Mouse (Mus musculus): ENCODE data around the gene Spats2l. TPM values are rescaled to one million over a fixed set of nuclear protein-coding genes. Genes with fewer than 3 reads are reported as not detected.

Gene Spats2l
- polyA plus RNA-seq, 1 experiment from 2014 or later: 70.1 TPM

- Histone ChIP-seq H3K27me3 (ENCODE audit: control insufficient read depth, insufficient read depth, low read length) (no peaks in the 10 kb centered on the region), H3K4me2 (ENCODE audit: low read depth, low read length) (no peak overlapping the region), H3K9me3 (ENCODE audit: control insufficient read depth, low read length) (no peaks in the 10 kb centered on the region), H3K9ac (replicated peaks; ENCODE audit: low read depth, low read length) (no peak overlapping the region), H3K4me1 (ENCODE audit: control insufficient read depth, insufficient read depth, low read length) (no peaks in the 10 kb centered on the region), H3K4me3 (ENCODE audit: low read depth, low read length) (no peak overlapping the region), H3K36me3 (ENCODE audit: control insufficient read depth, insufficient read depth, low read length) (peaks cover 7% of the 10 kb centered on the region; the same call in 1 of the 2 replicates), H3K27ac (ENCODE audit: low read depth, low read length) (no peak overlapping the region)
- ATAC-seq (ENCODE audit: low read depth): no peak
- WGBS: 93% methylated on average over 16 of the region's 16 CpGs
Observed at GRCm38 (mm10) chr1:57953586-57954375, 179.8 kb downstream of the Spats2l start.

GRCm38 (mm10) chr1:57954376-57954765 lies 180.4 kb downstream of the Spats2l start:
- ATAC-seq (ENCODE audit: low read depth): no peak
- H3K9me3 ChIP-seq (ENCODE audit: control insufficient read depth, low read length): no peaks in the 10 kb centered on the region
- no peak overlapping the region for H3K27ac ChIP-seq (ENCODE audit: low read depth, low read length)
- no peak overlapping the region for H3K4me2 ChIP-seq (ENCODE audit: low read depth, low read length)
- no peak overlapping the region for H3K4me3 ChIP-seq (ENCODE audit: low read depth, low read length)
- H3K27me3 ChIP-seq (ENCODE audit: control insufficient read depth, insufficient read depth, low read length): no peaks in the 10 kb centered on the region
- 91% methylated on average over 5 of the region's 5 CpGs for WGBS
- no peaks in the 10 kb centered on the region for H3K4me1 ChIP-seq (ENCODE audit: control insufficient read depth, insufficient read depth, low read length)
- H3K36me3 ChIP-seq (ENCODE audit: control insufficient read depth, insufficient read depth, low read length): peaks cover 7% of the 10 kb centered on the region; the same call in 1 of the 2 replicates
- no peak overlapping the region for H3K9ac ChIP-seq (replicated peaks; ENCODE audit: low read depth, low read length)

- Histone ChIP-seq H3K27me3 (ENCODE audit: control insufficient read depth, insufficient read depth, low read length) (no peaks in the 10 kb centered on the region), H3K4me2 (ENCODE audit: low read depth, low read length) (no peak overlapping the region), H3K9ac (replicated peaks; ENCODE audit: low read depth, low read length) (no peak overlapping the region), H3K9me3 (ENCODE audit: control insufficient read depth, low read length) (no peaks in the 10 kb centered on the region), H3K4me1 (ENCODE audit: control insufficient read depth, insufficient read depth, low read length) (no peaks in the 10 kb centered on the region), H3K36me3 (ENCODE audit: control insufficient read depth, insufficient read depth, low read length) (peaks cover 8% of the 10 kb centered on the region; the same call in 1 of the 2 replicates), H3K4me3 (ENCODE audit: low read depth, low read length) (no peak overlapping the region), H3K27ac (ENCODE audit: low read depth, low read length) (no peak overlapping the region)
- WGBS: 92% methylated on average over 1 of the region's 1 CpGs
- no peak for ATAC-seq (ENCODE audit: low read depth)
Observed at GRCm38 (mm10) chr1:57955774-57956173, 181.8 kb downstream of the Spats2l start.

- peak overlapping the region; percentile 74 for H3K27ac ChIP-seq (ENCODE audit: low read depth, low read length)
- H3K4me3 ChIP-seq (ENCODE audit: low read depth, low read length): peak overlapping the region; percentile 76
- under 1% methylated on average over 63 of the region's 65 CpGs for WGBS
- no peaks in the 10 kb centered on the region for H3K27me3 ChIP-seq (ENCODE audit: control insufficient read depth, insufficient read depth, low read length)
- peak overlapping the region; percentile 74 for H3K4me2 ChIP-seq (ENCODE audit: low read depth, low read length)
- peak overlapping the region; percentile 87 for H3K9ac ChIP-seq (replicated peaks; ENCODE audit: low read depth, low read length)
- H3K36me3 ChIP-seq (ENCODE audit: control insufficient read depth, insufficient read depth, low read length): no peaks in the 10 kb centered on the region
- peak; percentile 98 for ATAC-seq (ENCODE audit: low read depth)
- no peaks in the 10 kb centered on the region for H3K9me3 ChIP-seq (ENCODE audit: control insufficient read depth, low read length)
- peaks cover 12% of the 10 kb centered on the region; the same call in 1 of the 2 replicates for H3K4me1 ChIP-seq (ENCODE audit: control insufficient read depth, insufficient read depth, low read length)
Observed at GRCm38 (mm10) chr1:57969327-57970271, 195.6 kb downstream of the Spats2l start.

GRCm38 (mm10) chr1:57971588-57971987 lies 197.6 kb downstream of the Spats2l start:
- H3K9ac ChIP-seq (replicated peaks; ENCODE audit: low read depth, low read length): no peak overlapping the region
- no peak for ATAC-seq (ENCODE audit: low read depth)
- H3K36me3 ChIP-seq (ENCODE audit: control insufficient read depth, insufficient read depth, low read length): no peaks in the 10 kb centered on the region
- no peak overlapping the region for H3K4me2 ChIP-seq (ENCODE audit: low read depth, low read length)
- H3K27ac ChIP-seq (ENCODE audit: low read depth, low read length): no peak overlapping the region
- no peak overlapping the region for H3K4me3 ChIP-seq (ENCODE audit: low read depth, low read length)
- 93% methylated on average over 2 of the region's 2 CpGs for WGBS
- H3K4me1 ChIP-seq (ENCODE audit: control insufficient read depth, insufficient read depth, low read length): peaks cover 12% of the 10 kb centered on the region; the same call in 1 of the 2 replicates
- H3K9me3 ChIP-seq (ENCODE audit: control insufficient read depth, low read length): no peaks in the 10 kb centered on the region
- H3K27me3 ChIP-seq (ENCODE audit: control insufficient read depth, insufficient read depth, low read length): no peaks in the 10 kb centered on the region

- Histone ChIP-seq H3K36me3 (ENCODE audit: control insufficient read depth, insufficient read depth, low read length) (no peaks in the 10 kb centered on the region), H3K4me3 (ENCODE audit: low read depth, low read length) (no peak overlapping the region), H3K9me3 (ENCODE audit: control insufficient read depth, low read length) (no peaks in the 10 kb centered on the region), H3K9ac (replicated peaks; ENCODE audit: low read depth, low read length) (no peak overlapping the region), H3K27ac (ENCODE audit: low read depth, low read length) (no peak overlapping the region), H3K4me2 (ENCODE audit: low read depth, low read length) (no peak overlapping the region), H3K27me3 (ENCODE audit: control insufficient read depth, insufficient read depth, low read length) (no peaks in the 10 kb centered on the region), H3K4me1 (ENCODE audit: control insufficient read depth, insufficient read depth, low read length) (no peaks in the 10 kb centered on the region)
- WGBS: 89% methylated on average over 3 of the region's 3 CpGs
- no peak for ATAC-seq (ENCODE audit: low read depth)
Observed at GRCm38 (mm10) chr1:57976860-57977259, 202.9 kb downstream of the Spats2l start.

- no peak for ATAC-seq (ENCODE audit: low read depth)
- Histone ChIP-seq H3K4me2 (ENCODE audit: low read depth, low read length) (no peak overlapping the region), H3K27me3 (ENCODE audit: control insufficient read depth, insufficient read depth, low read length) (no peaks in the 10 kb centered on the region), H3K4me1 (ENCODE audit: control insufficient read depth, insufficient read depth, low read length) (no peaks in the 10 kb centered on the region), H3K9me3 (ENCODE audit: control insufficient read depth, low read length) (no peaks in the 10 kb centered on the region), H3K36me3 (ENCODE audit: control insufficient read depth, insufficient read depth, low read length) (no peaks in the 10 kb centered on the region), H3K4me3 (ENCODE audit: low read depth, low read length) (no peak overlapping the region), H3K27ac (ENCODE audit: low read depth, low read length) (no peak overlapping the region), H3K9ac (replicated peaks; ENCODE audit: low read depth, low read length) (no peak overlapping the region)
- 73% methylated on average over 6 of the region's 6 CpGs for WGBS
Observed at GRCm38 (mm10) chr1:57989052-57989600, 215.2 kb downstream of the Spats2l start.

GRCm38 (mm10) chr1:57991277-57991676 lies 217.3 kb downstream of the Spats2l start:
- H3K9ac ChIP-seq (replicated peaks; ENCODE audit: low read depth, low read length): no peak overlapping the region
- no peaks in the 10 kb centered on the region for H3K9me3 ChIP-seq (ENCODE audit: control insufficient read depth, low read length)
- no peaks in the 10 kb centered on the region for H3K36me3 ChIP-seq (ENCODE audit: control insufficient read depth, insufficient read depth, low read length)
- H3K4me2 ChIP-seq (ENCODE audit: low read depth, low read length): no peak overlapping the region
- no peak for ATAC-seq (ENCODE audit: low read depth)
- peaks cover 2% of the 10 kb centered on the region; the same call in 1 of the 2 replicates for H3K4me1 ChIP-seq (ENCODE audit: control insufficient read depth, insufficient read depth, low read length)
- WGBS: 76% methylated on average over 2 of the region's 2 CpGs
- H3K27ac ChIP-seq (ENCODE audit: low read depth, low read length): no peak overlapping the region
- no peak overlapping the region for H3K4me3 ChIP-seq (ENCODE audit: low read depth, low read length)
- no peaks in the 10 kb centered on the region for H3K27me3 ChIP-seq (ENCODE audit: control insufficient read depth, insufficient read depth, low read length)
